Mouse (Mus musculus) induced T-regulatory cell, adult 2 months (primary cell): ENCODE data around the gene Gm35549.
"Not testable (repeated sequence)": the region's sequence is repeated elsewhere in the genome, so short reads cannot be mapped to it uniquely, and the experiment has no call there.

Experiments used
- DNase-seq: peaks from one replicate; pipeline ENCODE4 v3.0.0-alpha.2; 2012; ENCODE audit warnings: low read depth

Gene Gm35549

GRCm38 (mm10) chr9:122843760-122844159 is at the start of gene Gm35549:
TSS of gene Gm35549 (minus strand) at chr9:122844035.
- no peak for DNase-seq

GRCm38 (mm10) chr9:122886372-122887179 is 42.7 kb upstream of the Gm35549 start:
- peak; percentile 91 for DNase-seq

- no peak for DNase-seq
Observed at GRCm38 (mm10) chr9:122885385-122885784, 41.5 kb upstream of the Gm35549 start, which contains the start of gene Zkscan7. TSS of gene Zkscan7 (plus strand) at chr9:122885685.

- peak; percentile 63 for DNase-seq
Observed at GRCm38 (mm10) chr9:122875145-122875544, 31.3 kb upstream of the Gm35549 start.

GRCm38 (mm10) chr9:122874653-122875052 is 30.8 kb upstream of the Gm35549 start:
- peak; percentile 16 for DNase-seq

- no peak for DNase-seq
Observed at GRCm38 (mm10) chr9:122872595-122872994, 28.8 kb upstream of the Gm35549 start.

GRCm38 (mm10) chr9:122866192-122866591 is 22.4 kb upstream of the Gm35549 start:
- no peak for DNase-seq

- DNase-seq: peak; percentile 92
Observed at GRCm38 (mm10) chr9:122865697-122866166, 21.9 kb upstream of the Gm35549 start, which contains the start of gene Zfp445. TSS of gene Zfp445 (minus strand) at chr9:122866006.

GRCm38 (mm10) chr9:122864848-122865247 is 21.0 kb upstream of the Gm35549 start:
- no peak for DNase-seq

GRCm38 (mm10) chr9:122863731-122864130 is 19.9 kb upstream of the Gm35549 start:
- no peak for DNase-seq

GRCm38 (mm10) chr9:122860752-122861151 is 16.9 kb upstream of the Gm35549 start:
- no peak for DNase-seq

- DNase-seq: no peak
Observed at GRCm38 (mm10) chr9:122856716-122857115, 12.9 kb upstream of the Gm35549 start.

- DNase-seq: no peak
Observed at GRCm38 (mm10) chr9:122855617-122856016, 11.8 kb upstream of the Gm35549 start.

GRCm38 (mm10) chr9:122855141-122855540 is 11.3 kb upstream of the Gm35549 start:
- not testable (repeated sequence) for DNase-seq

GRCm38 (mm10) chr9:122854526-122854925 is 10.7 kb upstream of the Gm35549 start:
- DNase-seq: no peak

- DNase-seq: not testable (repeated sequence)
Observed at GRCm38 (mm10) chr9:122847811-122848311, 4.0 kb upstream of the Gm35549 start.

- DNase-seq: no peak
Observed at GRCm38 (mm10) chr9:122846156-122846555, 2.3 kb upstream of the Gm35549 start.

- DNase-seq: no peak
Observed at GRCm38 (mm10) chr9:122845621-122846020, 1.8 kb upstream of the Gm35549 start.

- DNase-seq: no peak
Observed at GRCm38 (mm10) chr9:122837680-122838079, 6.2 kb downstream of the Gm35549 start.

GRCm38 (mm10) chr9:122837216-122837615 is 6.6 kb downstream of the Gm35549 start:
- no peak for DNase-seq

- no peak for DNase-seq
Observed at GRCm38 (mm10) chr9:122836790-122837189, 7.0 kb downstream of the Gm35549 start.

GRCm38 (mm10) chr9:122836126-122836525 is 7.7 kb downstream of the Gm35549 start:
- DNase-seq: no peak

GRCm38 (mm10) chr9:122829826-122830380 is 13.9 kb downstream of the Gm35549 start:
- DNase-seq: no peak
